Mouse (Mus musculus): ENCODE measurements around the gene Nav2. TPM values are rescaled to one million over a fixed set of nuclear protein-coding genes. Genes with fewer than 3 reads are reported as not detected.
A peak's percentile ranks its signal among the peaks of the same experiment; 100 is the strongest.

Nav2 gene
- total and polyA plus RNA-seq, 3 experiments: 2.0 to 2.7 TPM; not detected in 1

DNA sequence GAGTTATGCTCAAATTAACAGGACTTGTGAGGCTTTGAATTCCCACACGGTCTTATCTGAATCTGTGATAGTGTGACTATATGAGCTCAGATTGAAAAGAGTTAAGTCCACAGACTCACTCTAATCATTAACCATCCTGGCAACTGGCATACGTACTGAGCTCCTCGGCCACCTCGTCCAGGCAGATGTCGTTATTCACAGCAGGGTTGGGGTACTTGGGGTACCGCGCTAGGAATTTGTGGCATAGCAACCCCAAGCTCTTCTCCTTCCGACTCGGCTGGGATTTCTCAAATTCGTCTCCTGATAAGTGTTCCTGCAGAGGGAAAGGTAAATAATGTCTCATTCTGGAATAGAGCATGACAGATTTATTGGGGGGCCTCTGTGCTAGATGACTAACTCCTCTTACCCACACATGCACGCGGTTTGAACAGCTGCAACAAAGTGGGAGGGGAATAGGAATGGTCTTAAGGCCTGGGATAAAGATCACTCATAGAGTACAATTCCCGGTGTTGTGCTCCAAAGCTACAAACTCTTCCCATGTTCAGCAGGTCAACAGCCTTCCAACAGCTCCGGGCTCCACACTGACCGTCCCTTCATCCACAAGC lies 30.6 kb upstream of the Nav2 start:
- peaks cover 10 to 13% of the 10 kb centered on the region in 2 experiments for H3K36me3 ChIP-seq (ENCODE audit: control insufficient read depth in 1 of 2, insufficient read depth in 2 of 2, low read length in 2 of 2)
- H3K79me2 ChIP-seq (ENCODE audit: control insufficient read depth, insufficient read depth, low read length, poor library complexity): peaks cover 17% of the 10 kb centered on the region
- no peak overlapping the region for H3K4me3 ChIP-seq (ENCODE audit: control insufficient read depth in 1 of 2, insufficient read depth in 1 of 2, low read depth in 2 of 2, low read length in 2 of 2)
- H3K9me3 ChIP-seq (replicated peaks; ENCODE audit: insufficient read depth, low read length): no peaks in the 10 kb centered on the region
- no peak overlapping the region for H3K9ac ChIP-seq (ENCODE audit: control insufficient read depth, low read depth, low read length, poor library complexity, severe bottlenecking)
- peaks cover 0 to 12% of the 10 kb centered on the region in 2 experiments; a peak in 2 of 4 replicates for H3K4me1 ChIP-seq (ENCODE audit: control insufficient read depth in 1 of 2, insufficient read depth in 2 of 2, low read length in 2 of 2)
- H3K27ac ChIP-seq (ENCODE audit: control insufficient read depth, low read depth, low read length): no peak overlapping the region
- TF ChIP-seq TBP (IDR thresholded peaks at IDR 0.05; ENCODE audit: low read depth, low read length) (no peak), USF1 (IDR thresholded peaks at IDR 0.05; ENCODE audit: low read depth, low read length) (no peak), UBTF (IDR thresholded peaks at IDR 0.05; ENCODE audit: borderline replicate concordance, insufficient read depth, low read depth, low read length) (no peak), ZNF384 (IDR thresholded peaks at IDR 0.05; ENCODE audit: low read depth, low read length) (no peak), ZC3H11A (IDR thresholded peaks at IDR 0.05; ENCODE audit: low read depth, low read length) (no peak), BHLHE40 (IDR thresholded peaks at IDR 0.05; ENCODE audit: borderline replicate concordance, low read depth, low read length) (no peak), SIN3A (IDR thresholded peaks at IDR 0.05; ENCODE audit: low read length) (no peak), MXI1 (IDR thresholded peaks at IDR 0.05; ENCODE audit: low read depth, low read length) (no peak), POLR2AphosphoS5 (IDR thresholded peaks at IDR 0.05; ENCODE audit: borderline replicate concordance, low read depth, low read length) (no peak), POLR2AphosphoS2 (IDR thresholded peaks at IDR 0.05; ENCODE audit: low read length) (no peak), TAL1 (IDR thresholded peaks at IDR 0.05; ENCODE audit: low read length) (no peak), MYC (IDR thresholded peaks at IDR 0.05; ENCODE audit: low read depth, low read length) (no peak), MAX (IDR thresholded peaks at IDR 0.05; ENCODE audit: low read length) (no peak), GATA1 (IDR thresholded peaks at IDR 0.05; ENCODE audit: low read depth, low read length) (no peak), JUND (IDR thresholded peaks at IDR 0.05; ENCODE audit: low read depth, low read length) (no peak), POLR2A (IDR thresholded peaks at IDR 0.05; ENCODE audit: control insufficient read depth in 1 of 2, insufficient read depth in 1 of 2, low read depth in 1 of 2, low read length in 2 of 2, poor library complexity in 1 of 2) (no peak), GABPA (IDR thresholded peaks at IDR 0.05; ENCODE audit: low read depth, low read length) (no peak), MAZ (IDR thresholded peaks at IDR 0.05; ENCODE audit: low read depth, low read length) (no peak), E2F4 (IDR thresholded peaks at IDR 0.05; ENCODE audit: borderline replicate concordance, low read depth, low read length) (no peak), ELF1 (IDR thresholded peaks at IDR 0.05; ENCODE audit: low read depth, low read length) (no peak)
- no peak for DNase-seq (ENCODE audit: low read depth, low spot score)
- H3K27me3 ChIP-seq (ENCODE audit: control insufficient read depth in 1 of 2, insufficient read depth in 2 of 2, low read length in 2 of 2): no peaks in the 10 kb centered on the region

DNA sequence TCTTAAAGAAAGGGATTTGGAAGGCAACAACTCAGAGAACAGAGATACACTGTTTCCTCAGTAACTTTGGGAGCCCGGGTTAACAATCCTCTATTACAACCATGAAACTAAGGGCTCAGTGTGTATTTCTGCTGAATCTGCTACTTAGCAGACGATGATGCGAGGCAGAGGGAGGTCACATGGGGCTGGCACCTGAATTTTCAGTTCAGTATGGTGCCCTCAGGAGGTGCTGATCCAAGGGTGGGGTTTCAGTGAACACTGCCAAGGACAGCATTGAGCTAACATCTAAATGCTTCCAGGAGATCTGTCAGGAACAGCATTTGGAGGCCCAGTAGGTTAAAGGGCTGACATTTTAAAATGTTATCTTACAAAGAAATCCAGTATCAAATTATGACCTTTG lies 28.9 kb upstream of the Nav2 start:
- Histone ChIP-seq H3K4me1 (ENCODE audit: control insufficient read depth in 1 of 2, insufficient read depth in 2 of 2, low read length in 2 of 2) (peaks cover 0 to 12% of the 10 kb centered on the region in 2 experiments; a peak in 2 of 4 replicates), H3K4me3 (ENCODE audit: control insufficient read depth in 1 of 2, insufficient read depth in 1 of 2, low read depth in 2 of 2, low read length in 2 of 2) (peak overlapping the region; percentile 42 to 60), H3K9ac (ENCODE audit: control insufficient read depth, low read depth, low read length, poor library complexity, severe bottlenecking) (peak overlapping the region; percentile 66), H3K36me3 (ENCODE audit: control insufficient read depth in 1 of 2, insufficient read depth in 2 of 2, low read length in 2 of 2) (peaks cover 5 to 13% of the 10 kb centered on the region in 2 experiments), H3K27me3 (ENCODE audit: control insufficient read depth in 1 of 2, insufficient read depth in 2 of 2, low read length in 2 of 2) (no peaks in the 10 kb centered on the region), H3K79me2 (ENCODE audit: control insufficient read depth, insufficient read depth, low read length, poor library complexity) (peaks cover 17% of the 10 kb centered on the region), H3K9me3 (replicated peaks; ENCODE audit: insufficient read depth, low read length) (no peaks in the 10 kb centered on the region), H3K27ac (ENCODE audit: control insufficient read depth, low read depth, low read length) (0 out of 2 replicates have a peak overlapping the region, but pooled peaks have one; percentile 17)
- DNase-seq (ENCODE audit: low read depth, low spot score): peak; percentile 39
- TF ChIP-seq NELFE (IDR thresholded peaks at IDR 0.05; ENCODE audit: low read depth, low read length) (no peak), USF1 (IDR thresholded peaks at IDR 0.05; ENCODE audit: low read depth, low read length) (peak; percentile 66), MXI1 (IDR thresholded peaks at IDR 0.05; ENCODE audit: low read depth, low read length) (0 out of 2 replicates have a peak, but pooled peaks have one; percentile 28)

All from MEL (cell line).